12 mouse cellular contexts compared by ENCODE assay signal in genomic region chr14:96954462-96954861, GRCm38 (mm10).
A peak's percentile ranks its signal among the peaks of the same experiment; 100 is the strongest.
DNase-seq lines count a peak whose midpoint lies in the region; ATAC-seq lines count a peak whose summit lies in the region.
"Had no signal": no experiment of that assay in that cellular context is flagged by ENCODE, and none has a peak within 500 bp of the region (broad histone marks: within the 10 kb centered on the region; RNA-seq: fewer than 3 reads in every experiment).

No protein-coding gene starts in this region.

- no peak overlapping the region for H3K27ac ChIP-seq in kidney, embryonic 16.5 days (ENCODE audit: low read length)
- H3K27ac ChIP-seq in forebrain, embryonic 13.5 days, result no peak overlapping the region
- H3K27ac ChIP-seq: hindbrain, embryonic 12.5 days; limb, embryonic 13.5 days had no signal

- H3K4me1 ChIP-seq in kidney, embryonic 16.5 days (ENCODE audit: insufficient read depth, low read length), result no peaks in the 10 kb centered on the region
- no peaks in the 10 kb centered on the region for H3K4me1 ChIP-seq in forebrain, embryonic 13.5 days
- H3K4me1 ChIP-seq: hindbrain, embryonic 12.5 days; limb, embryonic 13.5 days had no signal

- H3K9ac ChIP-seq in kidney, embryonic 16.5 days (replicated peaks; ENCODE audit: low read length), result no peak overlapping the region
- H3K9ac ChIP-seq in forebrain, embryonic 13.5 days, result no peak overlapping the region
- H3K9ac ChIP-seq: hindbrain, embryonic 12.5 days; limb, embryonic 13.5 days had no signal

- no peak for ATAC-seq in kidney, embryonic 16.5 days (ENCODE audit: low FRiP score, low TSS enrichment)
- ATAC-seq in forebrain, embryonic 13.5 days, result peak; percentile 36; the same call in 1 of the 2 replicates

- H3K36me3 ChIP-seq in kidney, embryonic 16.5 days (ENCODE audit: insufficient read depth, low read length), result no peaks in the 10 kb centered on the region
- H3K36me3 ChIP-seq in forebrain, embryonic 13.5 days (ENCODE audit: poor library complexity, severe bottlenecking), result no peaks in the 10 kb centered on the region
- H3K36me3 ChIP-seq: hindbrain, embryonic 12.5 days; limb, embryonic 13.5 days had no signal

- H3K4me3 ChIP-seq in kidney, embryonic 16.5 days (ENCODE audit: low read length), result no peak overlapping the region
- H3K4me3 ChIP-seq in forebrain, embryonic 13.5 days, result no peak overlapping the region
- H3K4me3 ChIP-seq: hindbrain, embryonic 12.5 days; limb, embryonic 13.5 days had no signal

- peak; percentile 20 for DNase-seq in kidney, postnatal 14 days
- DNase-seq in 3T3-L1 (ENCODE audit: low read depth, low spot score), result peak; percentile 46
- DNase-seq in A20 (ENCODE audit: low read depth, low spot score), result peak; percentile 45
- DNase-seq in natural killer cell, adult 2 months (ENCODE audit: low spot score in 2 of 2), result no peak
- DNase-seq in heart, adult 18-20 months, result no peak
- DNase-seq in gastrocnemius, adult 8-10 months (ENCODE audit: low spot score in 2 of 2), result no peak
- DNase-seq: adrenal gland, postnatal 25 days; thymus, postnatal 25 days had no signal

- no peaks in the 10 kb centered on the region for H3K27me3 ChIP-seq in kidney, embryonic 16.5 days (ENCODE audit: insufficient read depth, low read length)
- no peaks in the 10 kb centered on the region for H3K27me3 ChIP-seq in forebrain, embryonic 13.5 days
- H3K27me3 ChIP-seq: hindbrain, embryonic 12.5 days; limb, embryonic 13.5 days had no signal

- H3K9me3 ChIP-seq in kidney, embryonic 16.5 days (ENCODE audit: low read length), result no peaks in the 10 kb centered on the region
- H3K9me3 ChIP-seq in forebrain, embryonic 13.5 days (replicated peaks), result no peaks in the 10 kb centered on the region
- H3K9me3 ChIP-seq: hindbrain, embryonic 12.5 days; limb, embryonic 13.5 days had no signal

- no peak overlapping the region for H3K4me2 ChIP-seq in kidney, embryonic 16.5 days (replicated peaks; ENCODE audit: low read depth, low read length)
- no peak overlapping the region for H3K4me2 ChIP-seq in forebrain, embryonic 13.5 days
- H3K4me2 ChIP-seq: hindbrain, embryonic 12.5 days; limb, embryonic 13.5 days had no signal

Comparison
In these comparisons a context has a peak if more than half of its experiments do, and no peak if none do; other contexts are left out.
1. DNase-seq: peak in kidney, postnatal 14 days (single experiment), 3T3-L1 (single experiment) and A20 (single experiment); none in natural killer cell, adult 2 months (0 of 2), heart, adult 18-20 months (0 of 2) and gastrocnemius, adult 8-10 months (0 of 2).